Mouse (Mus musculus) ES-E14 (cell line): Measurements from ENCODE around the gene Ccdc157.

Experiments
- CHD2 ChIP-seq: IDR thresholded peaks from 2 replicates; pipeline ENCODE4 v1.6.1; 2014; ENCODE audit warnings: mild to moderate bottlenecking, low read depth, low read length, inconsistent platforms
- MAFK ChIP-seq: IDR thresholded peaks from 2 replicates; pipeline ENCODE4 v1.6.1; 2014; ENCODE audit warnings: mild to moderate bottlenecking, low read depth, low read length, inconsistent platforms; ENCODE audit not compliant: insufficient read depth
- ZC3H11A ChIP-seq: IDR thresholded peaks from 2 replicates; pipeline ENCODE4 v1.6.1; 2012; ENCODE audit warnings: low read depth, mild to moderate bottlenecking, inconsistent platforms, low read length, borderline replicate concordance
- ZNF384 ChIP-seq: IDR thresholded peaks from 2 replicates; pipeline ENCODE4 v1.6.1; 2012; ENCODE audit warnings: low read depth, low read length, inconsistent platforms

GRCm38 (mm10) chr11:4209556-4209955 is 49.5 kb upstream of the Ccdc157 start:
- TF ChIP-seq ZNF384 (no peak), CHD2 (no peak), ZC3H11A (no peak), MAFK (no peak)
